Mouse (Mus musculus) cerebellum, adult 2 months (tissue): ENCODE measurements around the gene Perp. TPM values are rescaled to one million over a fixed set of nuclear protein-coding genes. Genes with fewer than 3 reads are reported as not detected.

Source experiments
- DNase-seq, 2 experiments: peaks; one replicate each; pipeline ENCODE4 v3.0.0; 2021
- H3K27ac ChIP-seq: fragments of 200-500 bp; 2 replicates; pipeline ENCODE4 v1.5.1; 2012; ENCODE audit warnings: low read length, control low read depth, inconsistent platforms; ENCODE audit not compliant: insufficient read depth
- H3K27me3 ChIP-seq: fragments of 200-500 bp; 2 replicates; pipeline ENCODE4 v1.6.1; 2012; ENCODE audit warnings: inconsistent platforms, mild to moderate bottlenecking, low read length, moderate library complexity; ENCODE audit not compliant: control insufficient read depth, insufficient read depth
- H3K4me1 ChIP-seq: fragments of 200-500 bp; 2 replicates; pipeline ENCODE4 v1.6.1; 2011; ENCODE audit warnings: low read length; ENCODE audit not compliant: control insufficient read depth, insufficient read depth
- H3K4me3 ChIP-seq: fragments of 200-500 bp; replicated peaks from 2 replicates; pipeline ENCODE3; 2011; ENCODE audit warnings: mild to moderate bottlenecking, low read depth, low read length, control low read depth; ENCODE audit not compliant: insufficient read depth
- CTCF ChIP-seq: fragments of 200-500 bp; IDR thresholded peaks from 2 replicates; pipeline ENCODE4 v1.5.1; 2011; ENCODE audit warnings: low read depth, mild to moderate bottlenecking, control low read depth, low read length, moderate library complexity, borderline replicate concordance; ENCODE audit not compliant: insufficient read depth
- POLR2A ChIP-seq: fragments of 200-500 bp; IDR thresholded peaks from 2 replicates; pipeline ENCODE4 v1.6.1; 2011; ENCODE audit warnings: low read length, control low read depth, borderline replicate concordance; ENCODE audit not compliant: insufficient read depth
- WGBS: fragments of 180-500 bp; shearing (Covaris S2); methylation state at CpG from one replicate; pipeline ENCODE4 v1.1.7; 2018; 5-methylcytosine and 5-hydroxymethylcytosine counted together
- polyA plus RNA-seq: library from polyadenylated mRNA; depleted of rRNA; stranded (reverse); fragments of >200 nt; gene quantifications from 2 replicates; pipeline ENCODE4 v1.2.3, GENCODE M21; 2012

The Perp gene
- polyA plus RNA-seq, 1 experiment = 5.1 TPM

GRCm38 (mm10) chr10:18834389-18834788 is 10.4 kb upstream of the Perp start:
- no peak for DNase-seq
- Histone ChIP-seq H3K4me3 (no peak overlapping the region), H3K27ac (no peak overlapping the region), H3K4me1 (no peaks in the 10 kb centered on the region), H3K27me3 (no peaks in the 10 kb centered on the region)
- TF ChIP-seq POLR2A (no peak), CTCF (no peak)
- WGBS = 67% methylated on average over 2 of the region's 2 CpGs

- no peaks in the 10 kb centered on the region for H3K27me3 ChIP-seq
- WGBS = 60% methylated on average over 6 of the region's 6 CpGs
- H3K27ac ChIP-seq = no peak overlapping the region
- no peak overlapping the region for H3K4me3 ChIP-seq
- H3K4me1 ChIP-seq = no peaks in the 10 kb centered on the region
- DNase-seq = peak; percentile 16 to 24
- TF ChIP-seq CTCF (peak; percentile 35; the same call in 1 of the 2 replicates), POLR2A (no peak)
Observed at GRCm38 (mm10) chr10:18835684-18836479, 8.9 kb upstream of the Perp start.

- no peak overlapping the region for H3K4me3 ChIP-seq
- no peak for DNase-seq
- H3K27ac ChIP-seq = no peak overlapping the region
- 0 out of 2 replicates have a peak, but pooled peaks cover 3% of the 10 kb centered on the region for H3K4me1 ChIP-seq
- WGBS = 74% methylated on average over 4 of the region's 4 CpGs
- H3K27me3 ChIP-seq = no peaks in the 10 kb centered on the region
- TF ChIP-seq CTCF = no peak
- TF ChIP-seq POLR2A = no peak
Observed at GRCm38 (mm10) chr10:18839530-18839929, 5.3 kb upstream of the Perp start.

- H3K4me1 ChIP-seq = 0 out of 2 replicates have a peak, but pooled peaks cover 5% of the 10 kb centered on the region
- 59% methylated on average over 4 of the region's 4 CpGs for WGBS
- no peak overlapping the region for H3K27ac ChIP-seq
- H3K4me3 ChIP-seq = no peak overlapping the region
- TF ChIP-seq CTCF = peak; percentile 48; the same call in 1 of the 2 replicates
- TF ChIP-seq POLR2A = no peak
- no peaks in the 10 kb centered on the region; the same call in 1 of the 2 replicates for H3K27me3 ChIP-seq
- no peak for DNase-seq
Observed at GRCm38 (mm10) chr10:18840736-18841135, 4.1 kb upstream of the Perp start.

- Histone ChIP-seq H3K27ac (no peak overlapping the region), H3K4me3 (peak overlapping the region; percentile 74), H3K27me3 (no peaks in the 10 kb centered on the region; the same call in 1 of the 2 replicates), H3K4me1 (0 out of 2 replicates have a peak, but pooled peaks cover 5% of the 10 kb centered on the region)
- TF ChIP-seq POLR2A = no peak
- TF ChIP-seq CTCF = no peak
- 13% methylated on average over 18 of the region's 18 CpGs for WGBS
- no peak for DNase-seq
Observed at GRCm38 (mm10) chr10:18845287-18845662, 455 bp downstream of the Perp start.

GRCm38 (mm10) chr10:18845711-18846110 is 891 bp downstream of the Perp start:
- Histone ChIP-seq H3K4me3 (no peak overlapping the region), H3K27ac (no peak overlapping the region), H3K27me3 (no peaks in the 10 kb centered on the region; the same call in 1 of the 2 replicates), H3K4me1 (0 out of 2 replicates have a peak, but pooled peaks cover 5% of the 10 kb centered on the region)
- no peak for DNase-seq
- no peak for TF ChIP-seq POLR2A
- TF ChIP-seq CTCF = no peak
- 87% methylated on average over 4 of the region's 4 CpGs for WGBS

- no peak for DNase-seq
- Histone ChIP-seq H3K4me3 (no peak overlapping the region), H3K27ac (no peak overlapping the region), H3K4me1 (0 out of 2 replicates have a peak, but pooled peaks cover 5% of the 10 kb centered on the region), H3K27me3 (no peaks in the 10 kb centered on the region; the same call in 1 of the 2 replicates)
- 92% methylated on average over 8 of the region's 8 CpGs for WGBS
- TF ChIP-seq POLR2A (no peak), CTCF (no peak)
Observed at GRCm38 (mm10) chr10:18846474-18847264, 1.8 kb downstream of the Perp start.

GRCm38 (mm10) chr10:18850177-18850576 is 5.4 kb downstream of the Perp start:
- DNase-seq = no peak
- no peak overlapping the region for H3K27ac ChIP-seq
- no peaks in the 10 kb centered on the region for H3K27me3 ChIP-seq
- no peak overlapping the region for H3K4me3 ChIP-seq
- 94% methylated on average over 4 of the region's 4 CpGs for WGBS
- no peaks in the 10 kb centered on the region for H3K4me1 ChIP-seq
- TF ChIP-seq POLR2A (no peak), CTCF (no peak)
